Comparison of ENCODE assay signal across 15 mouse cellular contexts in the genomic region with DNA sequence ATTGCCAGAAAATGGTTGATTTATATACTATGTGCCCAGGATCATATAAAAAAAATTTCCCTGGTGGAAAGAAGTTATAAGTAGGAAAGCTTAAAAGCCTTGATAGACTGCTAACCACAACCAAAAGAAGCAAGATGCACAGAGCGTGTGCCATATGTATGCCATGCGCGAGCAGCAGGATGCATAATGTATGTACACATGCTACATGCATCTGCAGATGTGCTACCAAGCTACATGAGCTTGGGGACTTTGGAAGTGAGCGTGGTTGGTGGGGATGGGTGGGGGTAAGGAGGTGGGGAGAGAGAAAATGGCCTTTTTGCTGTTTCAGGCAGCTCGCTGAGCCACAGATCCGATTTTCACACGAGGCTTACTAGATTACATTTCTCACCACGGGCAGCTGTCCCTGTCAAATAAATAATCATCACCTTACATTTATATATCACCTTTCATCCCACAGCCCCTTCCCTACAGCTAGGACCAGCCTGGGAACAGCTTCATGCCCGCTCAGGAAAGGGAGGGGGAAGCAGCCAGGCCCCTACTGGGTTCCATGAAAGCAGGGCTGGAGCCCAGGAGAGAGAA. TPM values are rescaled to one million over a fixed set of nuclear protein-coding genes. Genes with fewer than 3 reads are reported as not detected.
DNase-seq lines count a peak whose midpoint lies in the region; ATAC-seq lines count a peak whose summit lies in the region.
"Had no signal": no experiment of that assay in that cellular context is flagged by ENCODE, and none has a peak within 500 bp of the region (broad histone marks: within the 10 kb centered on the region; RNA-seq: fewer than 3 reads in every experiment).

No protein-coding gene starts in this region.

- peak overlapping the region; percentile 74; the same call in 1 of the 2 replicates for H3K27ac ChIP-seq in hindbrain, embryonic 10.5 days
- no peak overlapping the region for H3K27ac ChIP-seq in hindbrain, embryonic 11.5 days (ENCODE audit: low read depth, low read length)
- peak overlapping the region; percentile 58; the same call in 1 of the 2 replicates for H3K27ac ChIP-seq in embryonic facial prominence, embryonic 12.5 days
- no peak overlapping the region for H3K27ac ChIP-seq in hindbrain, embryonic 14.5 days
- H3K27ac ChIP-seq in midbrain, embryonic 16.5 days (ENCODE audit: low read length), result no peak overlapping the region
- H3K27ac ChIP-seq: layer of hippocampus, adult 2 months had no signal

- H3K9ac ChIP-seq in hindbrain, embryonic 11.5 days (ENCODE audit: low read depth, low read length), result no peak overlapping the region
- 0 out of 2 replicates have a peak overlapping the region, but pooled peaks have one; percentile 5 for H3K9ac ChIP-seq in embryonic facial prominence, embryonic 12.5 days
- 0 out of 2 replicates have a peak overlapping the region, but pooled peaks have one; percentile 0 for H3K9ac ChIP-seq in hindbrain, embryonic 14.5 days
- 0 out of 2 replicates have a peak overlapping the region, but pooled peaks have one; percentile 20 for H3K9ac ChIP-seq in midbrain, embryonic 16.5 days (ENCODE audit: low read depth, low read length)

- no peak overlapping the region for H3K4me2 ChIP-seq in hindbrain, embryonic 11.5 days (replicated peaks; ENCODE audit: low read depth, low read length)
- no peak overlapping the region for H3K4me2 ChIP-seq in embryonic facial prominence, embryonic 12.5 days (replicated peaks)
- no peak overlapping the region for H3K4me2 ChIP-seq in hindbrain, embryonic 14.5 days (replicated peaks)
- no peak overlapping the region for H3K4me2 ChIP-seq in midbrain, embryonic 16.5 days (ENCODE audit: low read length)
- H3K4me2 ChIP-seq: liver, embryonic 11.5 days had no signal

- 69% methylated on average over 9 of the region's 9 CpGs for WGBS in hindbrain, embryonic 10.5 days
- 59% methylated on average over 9 of the region's 9 CpGs for WGBS in hindbrain, embryonic 11.5 days
- 46% methylated on average over 9 of the region's 9 CpGs for WGBS in embryonic facial prominence, embryonic 12.5 days
- WGBS in hindbrain, embryonic 14.5 days, result 41% methylated on average over 9 of the region's 9 CpGs
- 54% methylated on average over 9 of the region's 9 CpGs for WGBS in midbrain, embryonic 16.5 days

- ATAC-seq in hindbrain, embryonic 11.5 days (ENCODE audit: low FRiP score), result no peak
- ATAC-seq in embryonic facial prominence, embryonic 12.5 days (ENCODE audit: insufficient number of reproducible peaks, insufficient read depth, low FRiP score, low TSS enrichment), result no peak
- no peak for ATAC-seq in hindbrain, embryonic 14.5 days (ENCODE audit: low FRiP score)
- peak; percentile 28; the same call in 1 of the 2 replicates for ATAC-seq in midbrain, embryonic 16.5 days
- no peak for ATAC-seq in erythroblast, adult 5-6 weeks (replicated peaks; ENCODE audit: low FRiP score, poor library complexity, severe bottlenecking)

- no peak overlapping the region for H3K4me3 ChIP-seq in hindbrain, embryonic 10.5 days
- H3K4me3 ChIP-seq in hindbrain, embryonic 11.5 days (ENCODE audit: low read depth, low read length), result no peak overlapping the region
- no peak overlapping the region for H3K4me3 ChIP-seq in embryonic facial prominence, embryonic 12.5 days
- H3K4me3 ChIP-seq in hindbrain, embryonic 14.5 days (replicated peaks; ENCODE audit: low read length), result no peak overlapping the region
- no peak overlapping the region for H3K4me3 ChIP-seq in midbrain, embryonic 16.5 days (ENCODE audit: low read depth, low read length)
- H3K4me3 ChIP-seq: layer of hippocampus, adult 2 months had no signal

- H3K9me3 ChIP-seq in hindbrain, embryonic 10.5 days, result no peaks in the 10 kb centered on the region
- H3K9me3 ChIP-seq in hindbrain, embryonic 11.5 days (ENCODE audit: control insufficient read depth, low read length), result no peaks in the 10 kb centered on the region
- no peaks in the 10 kb centered on the region for H3K9me3 ChIP-seq in embryonic facial prominence, embryonic 12.5 days
- H3K9me3 ChIP-seq in hindbrain, embryonic 14.5 days (ENCODE audit: control insufficient read depth, low read length), result no peaks in the 10 kb centered on the region
- H3K9me3 ChIP-seq in midbrain, embryonic 16.5 days (replicated peaks; ENCODE audit: control insufficient read depth, low read length, poor library complexity, severe bottlenecking), result no peaks in the 10 kb centered on the region

- no peak for DNase-seq in hindbrain, embryonic 10.5 days (ENCODE audit: low spot score)
- no peak for DNase-seq in hindbrain, embryonic 11.5 days (ENCODE audit: low spot score)
- no peak for DNase-seq in hindbrain, embryonic 14.5 days (ENCODE audit: low spot score)
- no peak for DNase-seq in ovary, postnatal 36 days (ENCODE audit: low spot score)
- no peak for DNase-seq in heart, adult 11 months
- DNase-seq: adrenal gland, postnatal 10 days; B cell, adult 2 months; cerebellum, postnatal 14 days; kidney, adult 9 months; right cerebral cortex, postnatal 25 days had no signal

- H3K27me3 ChIP-seq in hindbrain, embryonic 10.5 days (ENCODE audit: insufficient read depth, poor library complexity, severe bottlenecking), result no peaks in the 10 kb centered on the region
- H3K27me3 ChIP-seq in hindbrain, embryonic 11.5 days (ENCODE audit: control insufficient read depth, insufficient read depth, low read length), result no peaks in the 10 kb centered on the region
- H3K27me3 ChIP-seq in embryonic facial prominence, embryonic 12.5 days, result no peaks in the 10 kb centered on the region
- no peaks in the 10 kb centered on the region for H3K27me3 ChIP-seq in hindbrain, embryonic 14.5 days (ENCODE audit: control insufficient read depth, insufficient read depth, low read length)
- H3K27me3 ChIP-seq in midbrain, embryonic 16.5 days (ENCODE audit: control insufficient read depth, insufficient read depth, low read depth, low read length), result no peaks in the 10 kb centered on the region

- H3K36me3 ChIP-seq in hindbrain, embryonic 10.5 days, result no peaks in the 10 kb centered on the region
- no peaks in the 10 kb centered on the region for H3K36me3 ChIP-seq in hindbrain, embryonic 11.5 days (ENCODE audit: control insufficient read depth, insufficient read depth, low read length)
- no peaks in the 10 kb centered on the region for H3K36me3 ChIP-seq in embryonic facial prominence, embryonic 12.5 days
- no peaks in the 10 kb centered on the region for H3K36me3 ChIP-seq in hindbrain, embryonic 14.5 days (replicated peaks; ENCODE audit: control insufficient read depth, insufficient read depth)
- H3K36me3 ChIP-seq in midbrain, embryonic 16.5 days (ENCODE audit: control insufficient read depth, insufficient read depth, low read length), result no peaks in the 10 kb centered on the region

- H3K4me1 ChIP-seq in hindbrain, embryonic 10.5 days (replicated peaks), result peaks cover 46% of the 10 kb centered on the region
- no peaks in the 10 kb centered on the region for H3K4me1 ChIP-seq in hindbrain, embryonic 11.5 days (replicated peaks; ENCODE audit: control insufficient read depth, insufficient read depth, low read length)
- peaks cover 48% of the 10 kb centered on the region for H3K4me1 ChIP-seq in embryonic facial prominence, embryonic 12.5 days
- peaks cover 5% of the 10 kb centered on the region for H3K4me1 ChIP-seq in hindbrain, embryonic 14.5 days (replicated peaks; ENCODE audit: control insufficient read depth, insufficient read depth, low read length)
- H3K4me1 ChIP-seq in midbrain, embryonic 16.5 days (ENCODE audit: control insufficient read depth, insufficient read depth, low read length), result peaks cover 16% of the 10 kb centered on the region

RNA-seq across cellular contexts. Expression of gene Tspan9, which starts 57.8 kb away (rescaled TPM):
- polyA plus RNA-seq in hindbrain, embryonic 10.5 days (2016; fragmentation: Nextera tagmentation; extraction: Ambion mirVana), result 65.7 and 67.8 TPM in 2 replicates
- polyA plus RNA-seq in hindbrain, embryonic 11.5 days (2014; fragmentation: Nextera tagmentation; extraction: Ambion mirVana), result 46.2 and 48.9 TPM in 2 replicates
- polyA plus RNA-seq in embryonic facial prominence, embryonic 12.5 days (2016; fragmentation: Nextera tagmentation; extraction: Ambion mirVana), result 108 and 110 TPM in 2 replicates
- polyA plus RNA-seq in hindbrain, embryonic 14.5 days (2014; fragmentation: Nextera tagmentation; extraction: Ambion mirVana), result 41.3 and 43.4 TPM in 2 replicates
- polyA plus RNA-seq in midbrain, embryonic 16.5 days (2015; fragmentation: Nextera tagmentation; extraction: Ambion mirVana), result 43.2 and 46.3 TPM in 2 replicates
- total RNA-seq in erythroblast, adult 5-6 weeks (2015; ENCODE audit: low replicate concordance), result 0.63 TPM in 1 of 2 replicates, not detected in the other
- total RNA-seq in erythroblast, adult 5-6 weeks (2017; ENCODE audit: low replicate concordance), result 0.26 and 0.56 TPM in 2 replicates

Comparison
In these comparisons a context has a peak if more than half of its experiments do, and no peak if none do; other contexts are left out.
1. H3K27ac ChIP-seq: peak in hindbrain, embryonic 10.5 days (single experiment) and embryonic facial prominence, embryonic 12.5 days (single experiment); none in hindbrain, embryonic 11.5 days (single experiment), hindbrain, embryonic 14.5 days (single experiment) and midbrain, embryonic 16.5 days (single experiment).